Mouse (Mus musculus): Measurements from ENCODE around the gene Itsn2. TPM values are rescaled to one million over a fixed set of nuclear protein-coding genes. Genes with fewer than 3 reads are reported as not detected.

Gene Itsn2
- total RNA-seq, 1 experiment from 2014 or later = 164 TPM

Other genes with a start within 250 kb of the Itsn2 start
- gene Ncoa1, start 115.5 kb upstream of the Itsn2 start, total RNA-seq (2017) = 15.4 and 55.1 TPM in 2 replicates
- gene Gm3625, start 289 bp downstream of the Itsn2 start, total RNA-seq (2017) = not detected in 2 replicates
- gene Fam228a, start 145.8 kb downstream of the Itsn2 start, total RNA-seq (2017) = 0.59 and 0.63 TPM in 2 replicates
- gene Pfn4, start 176.4 kb downstream of the Itsn2 start, total RNA-seq (2017) = 1.2 and 7.0 TPM in 2 replicates
- gene Fam228b, start 176.6 kb downstream of the Itsn2 start, total RNA-seq (2017) = 2.7 and 10.2 TPM in 2 replicates
- gene Sf3b6, start 224.9 kb downstream of the Itsn2 start, total RNA-seq (2017) = 174 and 177 TPM in 2 replicates
- gene Fkbp1b, start 249.0 kb downstream of the Itsn2 start, total RNA-seq (2017) = 2.8 and 8.4 TPM in 2 replicates